Mouse (Mus musculus): ENCODE data around the gene Rhob. TPM values are rescaled to one million over a fixed set of nuclear protein-coding genes. Genes with fewer than 3 reads are reported as not detected.

The Rhob gene
- total RNA-seq (2021) (100 to 1,000 TPM; 166 to 261 TPM), polyA plus RNA-seq (2012; rRNA removed) (497 and 623 TPM in 2 replicates)
- long read RNA-seq, transcript Rhob-201 (1 exons, 2,349 nt), result major isoform, 125 of 125 reads
- long read RNA-seq, partial matches to known transcripts, result 0 of 125 reads
- long read RNA-seq, other reads (novel, unspliced or antisense), result 0 of 125 reads

DNA sequence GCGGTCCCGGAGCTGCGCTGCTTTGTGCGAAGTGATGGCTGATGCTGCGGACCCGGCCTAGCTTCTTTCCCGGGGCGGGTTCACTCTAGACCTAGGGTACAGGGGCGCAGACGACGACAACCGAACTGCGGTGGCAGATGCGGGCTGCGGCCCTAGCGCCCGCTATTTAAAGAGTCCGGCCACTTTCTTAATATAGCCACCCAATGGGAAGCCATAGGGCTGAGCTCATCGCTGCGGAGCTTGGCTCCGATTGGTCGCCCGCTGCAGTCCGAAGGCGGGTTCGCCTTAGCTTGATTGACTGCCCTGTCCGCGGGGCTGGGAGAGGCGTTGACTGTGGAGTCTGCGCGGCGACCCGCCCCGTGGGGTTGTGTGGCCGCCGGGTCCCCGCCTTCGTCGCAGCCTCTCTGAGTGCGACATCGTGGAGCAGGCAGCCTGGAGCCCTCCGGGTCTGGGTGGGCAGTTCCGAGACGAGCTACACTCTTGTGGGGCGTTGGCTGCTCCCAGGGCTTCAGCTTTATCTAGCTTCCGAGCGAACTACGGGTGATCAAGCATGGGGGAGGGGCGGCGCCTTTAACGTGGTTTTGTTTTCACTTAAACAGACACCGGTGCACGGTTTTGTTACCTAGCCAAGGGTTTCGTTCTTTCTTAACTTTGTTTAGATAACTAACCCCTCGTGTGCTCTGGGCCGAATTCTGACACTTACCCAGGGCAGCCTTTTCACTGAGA is at the start of gene Rhob:
Gene Rhob, minus strand, starts transcription at position 139 of the 726 bp plus-strand sequence.
- peak; percentile 99 for DNase-seq

DNA sequence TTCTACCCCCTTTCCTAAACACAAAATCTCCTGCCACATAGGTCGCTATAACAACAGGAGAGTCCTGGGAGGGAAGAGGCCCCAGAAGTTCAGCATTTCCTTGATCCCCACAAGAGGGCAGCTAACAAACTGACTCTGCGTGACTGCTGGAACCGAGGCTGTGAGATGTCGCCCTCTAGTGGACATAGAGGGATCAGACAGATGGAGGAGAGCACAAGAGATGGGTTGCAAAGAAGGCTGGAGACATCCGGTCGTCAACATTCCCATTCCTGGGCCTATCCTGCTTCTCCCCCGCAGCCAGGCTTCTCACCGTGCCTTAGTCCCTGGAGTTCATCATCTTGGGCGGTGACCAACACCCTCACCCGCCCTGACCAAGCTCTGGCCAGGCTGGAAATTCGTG is 47.5 kb upstream of the Rhob start:
- DNase-seq, result peak; percentile 72

DNA sequence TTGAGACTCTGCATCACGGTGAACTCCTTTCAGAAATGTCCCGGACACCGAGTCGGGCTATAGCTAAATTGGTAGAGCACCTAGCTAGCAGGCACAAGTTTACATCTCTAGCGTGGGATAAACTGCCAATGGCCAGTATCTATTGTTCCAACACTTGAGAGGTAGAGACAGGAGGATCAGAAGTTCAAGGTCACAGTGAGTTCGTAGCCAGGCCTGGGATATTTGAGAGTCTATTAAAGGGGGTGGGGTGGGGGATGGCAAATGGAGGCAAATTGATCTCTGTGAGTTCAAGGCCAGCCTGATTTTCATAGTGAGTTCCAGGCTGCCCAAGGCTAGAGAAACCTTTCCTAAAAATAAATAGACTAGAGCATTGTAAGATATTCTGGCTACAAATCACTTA is 47.0 kb upstream of the Rhob start:
- no peak for DNase-seq

DNA sequence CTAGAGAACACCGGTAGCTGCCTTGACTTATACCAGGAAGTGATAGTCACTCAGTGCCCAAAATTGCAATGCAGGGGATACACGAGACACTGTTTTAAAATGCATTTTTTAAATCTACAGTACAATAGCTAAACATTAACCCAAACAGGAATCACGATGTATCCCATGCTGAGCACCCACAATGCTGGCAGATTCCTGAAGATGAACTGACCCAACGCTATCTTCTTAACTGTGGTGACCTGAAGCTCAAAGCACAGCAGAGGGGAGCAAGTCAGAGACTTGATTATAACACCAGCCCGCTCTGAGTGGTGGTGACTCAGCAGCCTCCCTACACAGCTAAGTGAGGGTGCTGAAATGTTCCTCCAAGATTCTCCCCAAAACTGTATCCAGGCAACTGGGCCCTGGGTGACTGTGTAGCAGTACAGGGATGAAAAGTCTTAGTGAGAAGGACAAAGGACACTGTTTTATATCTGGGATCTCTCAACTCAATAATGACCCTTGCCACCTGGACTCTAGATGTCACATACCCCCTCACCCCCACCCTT is 45.3 kb upstream of the Rhob start:
- DNase-seq, result no peak

DNA sequence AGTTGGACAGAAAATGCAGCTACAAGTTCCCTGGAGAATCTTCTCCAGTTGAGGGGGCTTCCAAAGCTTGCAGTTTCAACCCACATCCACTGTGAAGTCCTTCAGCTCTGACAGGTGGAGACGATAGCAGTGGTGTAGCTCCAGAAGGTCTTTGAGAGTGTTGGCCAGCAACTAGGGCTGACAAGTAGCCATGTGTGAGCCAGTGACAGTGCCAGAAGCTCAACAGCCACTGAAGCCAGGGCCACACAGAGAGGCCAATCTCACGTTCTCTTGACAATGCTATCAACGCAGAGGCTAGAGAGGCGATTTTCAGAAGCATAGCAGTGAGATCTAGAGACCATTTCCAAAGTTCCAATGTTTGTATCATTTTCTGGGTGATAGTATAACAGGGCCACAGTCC is 42.6 kb upstream of the Rhob start:
- DNase-seq, result no peak

DNA sequence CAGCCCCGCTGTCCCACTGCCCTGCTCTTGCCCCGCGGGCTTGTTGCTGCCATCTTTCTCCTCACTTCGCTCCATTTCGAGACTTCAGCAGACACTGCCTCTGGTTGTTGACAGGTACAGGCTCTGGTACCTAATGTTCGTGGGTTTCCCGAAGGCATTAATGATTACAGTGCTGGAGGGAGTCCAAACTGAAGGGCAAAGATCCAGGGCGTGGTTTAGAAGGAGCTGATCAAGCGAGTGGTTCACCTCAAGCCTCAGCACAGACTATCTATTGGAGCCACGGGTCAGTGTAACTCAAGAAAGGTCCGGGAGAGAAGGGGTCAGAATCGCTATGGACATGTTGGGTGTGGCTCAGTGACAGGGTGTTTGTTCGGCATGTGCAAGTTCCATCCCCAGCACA is 39.7 kb upstream of the Rhob start:
- no peak for DNase-seq

DNA sequence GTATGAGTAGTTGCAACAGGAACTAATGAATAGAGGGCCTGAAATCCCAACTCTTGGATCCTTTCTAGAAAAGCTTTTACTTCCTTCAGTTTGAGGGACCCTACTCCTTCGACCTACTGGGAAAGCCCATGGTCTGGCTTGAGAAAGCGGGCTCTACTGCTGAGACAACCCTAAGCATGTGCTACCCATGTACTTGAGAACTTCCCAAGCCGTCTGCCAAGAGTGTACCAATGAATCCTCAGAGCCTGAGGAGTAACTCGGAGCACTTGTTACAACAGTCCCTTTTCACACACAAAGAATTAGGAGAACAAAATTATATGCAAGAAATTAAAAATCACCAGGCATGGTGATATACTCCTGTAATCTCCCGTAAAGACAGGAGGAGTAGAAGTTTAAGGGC is 37.5 kb upstream of the Rhob start:
- DNase-seq, result no peak

DNA sequence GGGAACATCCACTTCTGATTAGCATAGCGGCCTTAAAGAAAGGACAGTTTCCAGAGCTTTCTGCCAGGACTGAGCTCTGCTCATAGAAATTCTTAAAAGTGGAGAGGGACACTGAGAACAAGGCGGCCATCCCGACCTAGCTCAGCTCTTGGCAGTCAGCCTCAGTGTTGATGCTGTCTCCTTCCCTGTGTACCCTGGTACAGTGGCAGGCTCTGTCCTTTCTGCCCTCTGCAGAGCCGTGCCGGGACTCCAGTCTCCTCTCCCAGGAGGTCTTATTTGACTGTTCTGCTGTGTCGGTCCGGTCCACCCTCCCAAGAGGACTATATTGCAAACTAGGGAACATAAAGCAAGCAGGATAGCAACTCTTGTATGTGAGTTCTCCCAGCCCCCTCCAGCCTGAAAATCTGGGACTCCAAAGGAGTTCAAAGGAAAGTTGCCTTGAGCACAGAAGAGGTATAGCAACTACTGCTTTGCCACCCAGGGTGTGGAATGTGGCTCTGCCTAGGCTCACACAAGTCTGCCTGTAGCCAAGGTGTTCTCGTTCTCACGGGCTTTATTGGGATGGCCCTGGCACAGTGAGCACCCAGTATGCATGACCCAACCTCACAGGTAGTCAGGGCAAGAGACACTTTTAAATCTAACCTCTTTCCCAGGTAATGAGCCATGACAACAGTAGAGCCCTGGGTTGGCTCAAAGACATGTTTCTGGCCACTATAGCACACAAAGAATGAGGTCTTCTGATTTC is 36.6 kb upstream of the Rhob start:
- DNase-seq, result no peak

DNA sequence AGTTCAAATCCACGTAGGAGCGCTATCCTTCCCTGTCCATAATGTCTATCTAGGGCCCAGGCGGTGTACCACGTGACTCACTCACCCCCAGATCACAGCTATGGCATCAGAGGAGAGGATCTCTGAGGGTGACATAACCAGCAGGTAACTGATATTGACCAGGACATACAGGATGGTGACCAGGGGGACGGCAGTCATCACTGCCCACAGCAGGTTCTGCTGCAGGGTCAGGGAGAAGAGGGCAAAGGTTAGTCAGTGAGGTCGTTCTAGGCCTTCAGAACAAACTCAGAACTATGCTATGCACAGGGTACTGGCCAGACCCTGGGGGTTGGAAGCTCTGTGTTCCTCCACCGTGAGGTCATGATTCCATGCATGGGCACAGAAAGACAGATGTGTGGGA is 35.8 kb upstream of the Rhob start:
- DNase-seq, result no peak

DNA sequence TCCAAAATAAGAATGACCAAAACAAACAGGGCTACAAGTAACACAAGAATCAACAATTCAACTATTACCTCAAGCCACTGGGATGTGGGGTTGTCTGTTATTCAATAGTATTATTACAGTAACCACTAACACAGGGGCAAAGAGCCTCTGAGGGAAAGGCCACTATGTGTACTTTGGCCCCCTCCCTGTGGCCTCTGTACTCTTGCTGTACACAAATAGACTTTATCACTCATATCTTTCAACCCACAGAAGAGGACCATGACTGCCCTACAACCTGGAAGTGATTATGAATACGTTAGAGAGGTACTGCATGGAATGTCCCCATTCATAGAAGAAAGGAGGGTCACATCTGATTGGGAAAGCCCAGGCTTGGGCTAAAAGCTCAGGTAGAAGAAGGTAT is 35.1 kb upstream of the Rhob start:
- DNase-seq, result no peak

DNA sequence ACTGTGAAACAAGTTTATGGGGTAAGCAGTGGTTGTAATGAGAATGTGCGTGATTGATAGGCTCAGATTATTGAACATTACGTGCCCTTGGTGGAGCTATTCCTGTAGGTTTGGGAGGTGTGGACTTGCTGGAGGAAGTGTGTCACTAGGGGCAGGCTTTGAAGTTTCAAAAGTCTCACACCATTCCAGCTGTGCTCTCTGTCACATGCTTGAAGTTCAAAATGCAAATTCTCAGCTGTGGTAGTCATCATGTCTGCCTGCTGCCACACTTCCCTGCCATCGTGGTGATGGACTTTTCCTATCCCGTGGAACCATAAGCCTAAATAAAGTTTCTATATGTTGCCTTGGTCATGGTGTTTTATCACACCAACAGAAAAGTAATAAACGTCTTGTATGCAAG is 28.0 kb upstream of the Rhob start:
- DNase-seq, result no peak

DNA sequence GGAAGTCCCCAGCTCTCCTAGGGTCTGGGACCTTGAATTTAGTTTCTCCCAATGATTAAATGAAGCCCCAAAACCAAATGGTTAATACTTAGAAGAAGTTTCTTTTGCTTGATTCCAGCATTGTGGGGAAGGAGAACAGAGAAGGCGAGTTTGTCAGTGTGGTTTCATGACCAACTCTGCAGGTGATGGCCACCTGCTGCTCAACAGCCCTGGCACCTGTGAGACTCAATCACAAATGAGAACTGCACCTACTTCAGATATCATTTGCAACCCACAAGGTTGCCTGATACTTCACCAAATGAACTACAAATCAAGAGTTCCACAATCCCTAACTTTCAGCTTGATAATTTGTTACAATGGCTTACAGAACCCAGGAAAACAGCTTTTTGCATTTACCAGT is 27.4 kb upstream of the Rhob start:
- no peak for DNase-seq

DNA sequence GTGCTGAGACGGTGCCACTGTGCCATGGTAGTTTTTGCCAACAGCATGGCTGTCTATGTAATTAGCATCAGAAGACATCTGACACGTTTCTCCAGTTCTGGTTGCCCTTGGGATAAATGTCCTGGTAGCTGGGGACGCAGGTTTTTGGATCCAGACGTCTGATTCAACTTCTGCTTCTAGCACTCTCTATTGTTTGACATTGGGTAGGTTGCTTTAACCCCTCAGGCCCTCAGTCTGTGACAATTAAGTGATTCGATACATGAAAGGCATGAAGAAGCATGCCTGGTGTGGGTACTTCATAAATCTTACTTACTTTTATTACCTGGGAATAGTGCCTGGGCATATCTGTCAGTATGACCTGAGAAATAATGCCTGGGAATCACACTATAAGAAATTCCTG is 24.3 kb upstream of the Rhob start:
- no peak for DNase-seq

DNA sequence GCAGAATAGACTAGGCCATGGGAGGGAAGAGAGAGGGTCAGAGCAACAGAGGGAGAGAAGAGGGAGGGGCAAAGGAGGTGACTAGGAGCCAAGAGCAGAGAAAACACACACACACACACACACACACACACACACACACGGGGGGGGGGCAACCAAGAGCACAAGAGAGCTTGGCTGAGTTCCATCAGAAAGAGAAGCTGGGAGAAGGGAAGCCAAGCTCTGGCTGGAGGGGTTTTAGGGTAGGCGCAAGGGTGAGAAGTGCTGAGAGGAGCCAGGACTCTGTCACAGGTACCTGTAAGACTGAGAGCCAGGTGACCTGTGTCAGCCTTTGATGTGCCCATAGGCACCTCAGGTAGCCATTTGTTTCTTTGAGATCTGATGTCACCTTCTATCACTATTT is 22.9 kb upstream of the Rhob start:
- DNase-seq, result no peak

DNA sequence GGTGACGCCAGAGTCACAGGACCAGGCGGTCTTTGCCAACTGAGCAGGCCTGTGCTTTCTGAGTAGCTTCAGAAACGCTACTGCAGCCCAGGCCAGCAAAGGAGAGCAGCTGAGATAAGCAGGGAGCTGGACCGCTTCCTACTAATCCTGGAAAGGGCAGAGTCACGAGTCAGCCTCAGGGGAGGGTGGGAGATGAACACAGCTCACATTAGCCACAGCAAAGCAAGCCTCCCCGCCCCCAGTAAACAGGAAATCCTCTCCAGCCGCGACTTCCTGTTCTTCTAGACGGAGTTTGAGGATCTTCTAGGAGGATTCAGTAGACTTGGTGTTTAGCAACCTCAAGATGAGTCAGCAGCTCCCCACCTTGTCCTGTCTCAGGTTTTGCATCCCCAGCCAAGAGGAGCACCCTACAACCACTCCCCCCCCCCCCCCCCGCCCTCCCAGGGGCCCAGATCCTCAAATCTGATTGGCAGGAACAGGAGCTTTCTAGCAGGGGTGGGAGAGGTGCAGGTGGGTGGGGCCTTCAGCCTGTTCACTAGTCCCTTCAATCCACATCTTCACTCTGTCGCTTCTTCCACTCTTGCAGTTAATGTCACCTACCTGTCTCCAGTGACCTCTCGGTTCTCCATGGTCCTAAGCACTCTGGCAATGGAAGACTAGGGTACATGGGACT is 21.7 kb upstream of the Rhob start:
- peak; percentile 67 for DNase-seq

DNA sequence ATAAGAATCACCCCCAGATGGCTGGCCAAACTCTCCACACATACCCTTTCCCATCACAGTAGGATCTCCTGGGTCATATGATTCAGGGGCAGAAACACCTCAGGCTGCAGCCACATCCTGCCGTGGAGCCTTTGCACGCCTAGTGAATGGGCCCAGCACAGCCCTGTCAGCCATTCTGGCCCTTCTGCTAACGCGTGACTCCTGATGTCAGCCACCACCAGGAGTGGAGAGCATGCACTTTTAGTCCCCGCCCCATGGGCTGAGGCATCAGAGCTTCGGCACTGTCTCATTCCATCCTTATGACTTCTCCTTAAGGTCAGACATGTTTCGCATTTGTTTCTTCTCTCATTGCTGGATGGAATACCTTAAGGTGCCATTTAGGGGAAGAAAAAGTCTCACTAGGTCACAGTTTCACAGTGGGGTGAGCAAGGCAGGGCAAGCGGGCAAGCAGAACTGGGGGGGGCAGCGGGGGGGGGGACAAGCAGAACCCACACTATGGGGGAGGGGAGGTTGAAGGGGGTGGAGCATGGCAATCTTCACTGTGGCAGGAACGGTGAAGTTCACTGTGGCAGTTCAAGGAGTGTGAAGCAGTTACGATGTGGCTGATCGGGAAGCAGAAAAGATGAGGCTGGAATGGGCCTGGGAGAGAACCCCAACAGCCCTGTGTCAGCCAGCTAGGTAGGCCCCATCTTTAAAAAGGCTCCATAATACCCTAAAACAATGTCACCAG is 19.8 kb upstream of the Rhob start:
- DNase-seq, result peak; percentile 6

DNA sequence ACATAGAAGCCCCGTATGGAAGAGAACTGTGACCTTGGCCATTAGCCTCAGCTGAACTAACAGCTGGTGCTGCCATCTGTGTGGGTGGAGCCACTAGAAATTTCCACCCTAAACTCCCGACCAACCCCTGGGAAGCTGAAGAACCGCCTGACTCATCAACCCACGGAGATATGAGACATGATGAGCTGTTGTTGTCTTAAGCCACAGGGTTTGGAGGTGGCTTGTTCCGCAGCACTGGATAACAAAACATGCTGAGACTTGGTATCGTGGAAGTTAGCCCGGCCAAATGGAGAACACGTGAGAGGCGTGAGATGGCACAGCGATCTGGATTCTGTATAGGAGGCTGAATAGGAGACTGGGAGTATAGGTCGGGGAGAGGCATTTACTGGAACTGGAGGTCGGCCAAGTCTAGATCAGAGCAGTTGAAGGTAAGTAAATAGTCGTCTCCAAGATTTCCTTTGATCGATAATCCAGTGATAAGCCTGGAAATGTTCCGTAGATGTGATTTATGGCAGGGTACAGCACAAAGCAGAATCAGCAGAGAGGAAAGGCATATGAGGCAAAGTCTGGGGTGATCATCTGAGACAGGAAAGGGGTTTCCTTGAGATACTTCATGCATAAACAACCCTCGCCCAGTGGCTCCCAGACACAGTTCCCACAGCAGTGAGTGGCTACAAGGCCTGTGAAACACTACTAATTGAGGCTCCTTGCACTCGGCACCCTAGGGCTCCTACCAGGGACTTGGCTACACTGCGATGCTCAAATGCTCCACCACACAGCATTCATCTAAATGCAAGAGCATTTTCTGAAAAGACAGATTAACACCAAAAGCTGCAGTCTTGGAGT is 11.5 kb upstream of the Rhob start:
- DNase-seq, result peak; percentile 74

DNA sequence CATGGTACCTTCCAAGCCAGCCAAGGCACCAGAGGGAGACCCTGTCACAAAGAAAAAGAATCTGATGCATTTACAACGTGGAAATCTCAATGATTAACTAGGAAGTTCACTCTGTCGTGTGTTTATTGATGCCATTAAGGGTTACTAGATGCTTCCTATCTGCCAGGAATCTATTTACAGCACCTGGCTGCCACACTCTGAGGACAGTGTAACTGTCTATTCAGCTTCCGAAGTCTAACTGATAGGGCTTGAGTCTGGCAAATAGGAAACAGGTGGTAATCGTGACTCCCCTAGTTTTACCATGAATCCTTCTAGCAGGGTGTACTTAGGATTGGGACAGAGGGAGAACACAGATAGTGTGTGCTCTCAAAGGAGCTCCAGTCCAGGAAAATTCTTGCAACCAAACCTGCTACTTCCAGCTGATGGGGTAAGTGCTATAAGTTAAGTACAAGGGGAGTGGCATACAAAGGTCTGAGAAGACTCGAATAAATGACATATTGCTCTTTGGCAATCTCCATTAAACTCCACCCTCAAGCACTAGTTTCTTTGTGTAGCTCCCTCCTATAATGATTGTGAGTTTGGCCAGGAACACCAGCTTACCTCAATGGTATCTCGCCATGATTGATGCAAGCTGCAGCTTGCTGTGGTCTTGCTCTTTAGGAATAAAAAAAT is 10.6 kb upstream of the Rhob start:
- no peak for DNase-seq

DNA sequence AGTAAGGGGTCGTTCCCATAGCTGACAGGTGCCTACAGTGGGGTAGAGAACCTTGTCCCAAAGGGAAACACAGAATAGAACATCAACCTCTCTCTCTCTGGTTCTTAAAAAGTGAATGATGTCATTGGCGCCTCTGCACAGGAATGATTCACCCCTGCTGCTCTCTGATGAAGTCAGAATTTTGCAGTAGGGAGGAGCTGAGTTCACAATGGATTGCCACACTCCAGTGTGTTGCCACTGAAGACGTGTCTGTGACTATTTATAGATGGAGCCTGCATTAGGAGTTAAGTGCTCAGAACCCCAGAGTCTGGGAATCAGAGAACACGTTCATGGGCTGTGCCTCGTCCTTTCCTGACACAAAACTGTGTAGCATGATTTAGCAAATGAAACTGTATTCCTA is 9.9 kb upstream of the Rhob start:
- DNase-seq, result peak; percentile 62

DNA sequence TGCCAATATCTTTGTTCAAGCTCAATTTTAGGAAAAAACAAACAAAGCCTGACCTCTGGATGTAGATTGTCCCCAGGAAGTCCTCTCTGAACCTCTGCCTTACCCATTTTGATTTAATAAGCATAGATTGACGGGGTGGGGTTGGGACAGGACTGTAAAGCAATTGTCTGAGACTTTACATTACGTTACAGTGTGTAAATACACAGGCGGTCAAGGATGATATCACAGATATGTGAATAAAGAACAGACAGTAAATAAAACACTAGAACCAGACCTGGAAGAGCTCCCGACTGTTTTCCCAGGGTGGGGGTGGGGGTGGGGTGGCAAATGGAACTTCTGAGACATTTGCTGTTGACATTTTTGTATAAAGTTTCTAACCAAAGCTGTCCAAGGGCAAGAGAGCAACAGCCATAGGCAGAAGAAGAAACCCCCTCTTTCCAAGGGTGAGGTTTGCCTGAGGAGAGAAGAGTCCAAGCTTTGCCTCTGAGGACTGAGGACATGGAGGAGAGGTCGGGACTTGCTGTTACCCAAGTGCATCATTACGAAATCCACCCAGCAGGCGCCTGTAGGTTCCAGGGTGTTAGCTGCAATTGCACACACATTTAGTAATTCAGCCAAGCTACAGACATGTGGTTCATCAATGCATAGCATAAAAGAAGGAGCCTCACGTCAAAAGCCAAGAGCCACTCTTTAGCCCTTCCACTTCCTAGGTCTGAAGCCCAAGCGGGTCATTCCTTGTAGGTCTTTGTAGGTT is 7.3 kb upstream of the Rhob start:
- DNase-seq, result peak; percentile 52
